Mouse (Mus musculus) gastrocnemius, postnatal 14 days (tissue): ENCODE data around the gene Zfp446. TPM values are rescaled to one million over a fixed set of nuclear protein-coding genes. Genes with fewer than 3 reads are reported as not detected.
"Not testable (repeated sequence)": the region's sequence is repeated elsewhere in the genome, so short reads cannot be mapped to it uniquely, and the experiment has no call there.

ENCODE experiments used
- DNase-seq: peaks from one replicate; pipeline ENCODE4 v3.0.0; 2021; ENCODE audit warnings: mixed read lengths
- intact Hi-C: fragments of 180-260 bp; cut with DNase I; formaldehyde crosslinking; loops from one replicate; pipeline ENCODE4 v1.15.1; 2025; ENCODE audit warnings: low total_unique reads
- long read RNA-seq, 2 experiments: library from polyadenylated mRNA; stranded (forward); transcript quantifications; one replicate each; pipeline ENCODE4 v2.0.0; 2021
- total RNA-seq, 2 experiments: library from RNA; stranded (reverse); gene quantifications; 2 replicates each; pipeline ENCODE4 v1.2.3; 2021

The Zfp446 gene
- 1 to 10 TPM; 2.7 to 2.9 TPM for total RNA-seq
- long read RNA-seq, experiment 1, partial matches to known transcripts, result 0 of 4 reads
- long read RNA-seq, experiment 1, other reads (novel, unspliced or antisense), result 3 of 4 reads
- long read RNA-seq, experiment 2, partial matches to known transcripts, result 1 of 4 reads
- long read RNA-seq, experiment 2, other reads (novel, unspliced or antisense), result 2 of 4 reads

GRCm38 (mm10) chr7:12977682-12978389 is at the start of gene Zfp446:
Gene Zfp446 (plus strand): TSS chr7:12977848.
- peak; percentile 99 for DNase-seq
- intact Hi-C loops, result loop anchor here (10.0 kb wide), 1 partner anchor 53 kb away; the partner anchor contains the start of genes Rnf225 and Rps5

- intact Hi-C loops, result no loop called here
- DNase-seq, result no peak
Measured at GRCm38 (mm10) chr7:12933615-12934140, 44.0 kb upstream of the Zfp446 start.

GRCm38 (mm10) chr7:12934808-12935207 is 42.8 kb upstream of the Zfp446 start:
- no peak for DNase-seq
- intact Hi-C loops, result no loop called here

- DNase-seq, intact Hi-C loops: not testable (repeated sequence)
Measured at GRCm38 (mm10) chr7:12937254-12937803, 40.3 kb upstream of the Zfp446 start.

- no peak for DNase-seq
- intact Hi-C loops, result no loop called here
Measured at GRCm38 (mm10) chr7:12940599-12940998, 37.0 kb upstream of the Zfp446 start.

- no peak for DNase-seq
- intact Hi-C loops, result no loop called here
Measured at GRCm38 (mm10) chr7:12943488-12943887, 34.2 kb upstream of the Zfp446 start.

GRCm38 (mm10) chr7:12949032-12949871 is 28.4 kb upstream of the Zfp446 start:
- peak; percentile 87 for DNase-seq

GRCm38 (mm10) chr7:12949872-12950229 is 27.8 kb upstream of the Zfp446 start:
- intact Hi-C loops, result no loop called here
- no peak for DNase-seq

More at GRCm38 (mm10) chr7:12949032-12949871, 28.4 kb upstream of the Zfp446 start:
- intact Hi-C loops, result no loop called here

- no peak for DNase-seq
- intact Hi-C loops, result no loop called here
Measured at GRCm38 (mm10) chr7:12954896-12955295, 22.8 kb upstream of the Zfp446 start.

- intact Hi-C loops, result no loop called here
- no peak for DNase-seq
Measured at GRCm38 (mm10) chr7:12957511-12957910, 20.1 kb upstream of the Zfp446 start.

- intact Hi-C loops, result no loop called here
- DNase-seq, result no peak
Measured at GRCm38 (mm10) chr7:12958948-12959347, 18.7 kb upstream of the Zfp446 start.

GRCm38 (mm10) chr7:12959718-12960117 is 17.9 kb upstream of the Zfp446 start:
- no peak for DNase-seq
- intact Hi-C loops, result no loop called here

GRCm38 (mm10) chr7:12961511-12962141 is 16.0 kb upstream of the Zfp446 start:
- intact Hi-C loops, result no loop called here
- peak; percentile 24 for DNase-seq

- peak; percentile 92 for DNase-seq
- intact Hi-C loops, result loop anchor here (2.0 kb wide), 1 partner anchor 67 kb away; no protein-coding TSS in a partner anchor
Measured at GRCm38 (mm10) chr7:12965678-12966091, 12.0 kb upstream of the Zfp446 start, which contains the start of gene Zfp324. Gene Zfp324 (plus strand): TSS chr7:12965838.

- peak; percentile 51 for DNase-seq
- intact Hi-C loops, result no loop called here
Measured at GRCm38 (mm10) chr7:12966104-12966845, 11.4 kb upstream of the Zfp446 start.

- intact Hi-C loops, result loop anchor here (10.0 kb wide), 1 partner anchor 46 kb away; the partner anchor contains the start of genes Rnf225 and Rps5
- DNase-seq, result no peak
Measured at GRCm38 (mm10) chr7:12970906-12971305, 6.7 kb upstream of the Zfp446 start.

- no peak for DNase-seq
- intact Hi-C loops, result loop anchor here (10.0 kb wide), 1 partner anchor 54 kb away; the partner anchor contains the start of genes Rnf225 and Rps5
Measured at GRCm38 (mm10) chr7:12978931-12979722, 1.5 kb downstream of the Zfp446 start.
